Mouse (Mus musculus) myocyte (in vitro differentiated cells): ENCODE results near the gene Aebp2.

Experiments
- MYOD1 ChIP-seq, 3 experiments: IDR thresholded peaks; one replicate each; pipeline ENCODE4 v1.6.1; 2011; ENCODE audit warnings: control low read depth in 2 of 3, low read depth in 2 of 3, mild to moderate bottlenecking in 2 of 3, moderate library complexity in 1 of 3; ENCODE audit not compliant: insufficient read length in 2 of 3, control insufficient read depth in 1 of 3
- POLR2A ChIP-seq: IDR thresholded peaks from one replicate; pipeline ENCODE4 v1.6.1; 2011; ENCODE audit warnings: low read depth, mild to moderate bottlenecking, control low read depth, moderate library complexity; ENCODE audit not compliant: insufficient read length
- TCF12 ChIP-seq: IDR thresholded peaks from one replicate; pipeline ENCODE4 v1.6.1; 2011; ENCODE audit warnings: mild to moderate bottlenecking, control low read depth; ENCODE audit not compliant: poor library complexity, insufficient read depth, severe bottlenecking
- TCF3 ChIP-seq: IDR thresholded peaks from one replicate; pipeline ENCODE4 v1.6.1; 2011; ENCODE audit warnings: low read depth, control low read depth; ENCODE audit not compliant: insufficient read length
- USF1 ChIP-seq: IDR thresholded peaks from one replicate; pipeline ENCODE4 v1.6.1; 2011; ENCODE audit warnings: low read depth, mild to moderate bottlenecking, control low read depth, moderate library complexity

GRCm38 (mm10) chr6:140649812-140650211 is 27.3 kb downstream of the Aebp2 start:
- TF ChIP-seq TCF3, result no peak
- TF ChIP-seq TCF12, result no peak
- no peak for TF ChIP-seq POLR2A
- TF ChIP-seq MYOD1 (IDR thresholded peaks at IDR 0.05; ENCODE audit: control insufficient read depth in 1 of 3, insufficient read length in 2 of 3, low read depth in 2 of 3), result no peak
- no peak for TF ChIP-seq USF1
